Mouse (Mus musculus) yolk sac, embryonic 10.5 days (tissue): ENCODE data around the gene Rcn1.

Experiments
- DNase-seq: peaks from one replicate; pipeline ENCODE4 v3.0.0-alpha.2; 2017; ENCODE audit warnings: low spot score

The Rcn1 gene

GRCm38 (mm10) chr2:105399085-105399891, at the start of gene Rcn1:
TSS of gene Rcn1 (minus strand) at chr2:105399319.
- DNase-seq: peak; percentile 92

GRCm38 (mm10) chr2:105444072-105444471, 45.0 kb upstream of the Rcn1 start:
- DNase-seq: no peak

DNA sequence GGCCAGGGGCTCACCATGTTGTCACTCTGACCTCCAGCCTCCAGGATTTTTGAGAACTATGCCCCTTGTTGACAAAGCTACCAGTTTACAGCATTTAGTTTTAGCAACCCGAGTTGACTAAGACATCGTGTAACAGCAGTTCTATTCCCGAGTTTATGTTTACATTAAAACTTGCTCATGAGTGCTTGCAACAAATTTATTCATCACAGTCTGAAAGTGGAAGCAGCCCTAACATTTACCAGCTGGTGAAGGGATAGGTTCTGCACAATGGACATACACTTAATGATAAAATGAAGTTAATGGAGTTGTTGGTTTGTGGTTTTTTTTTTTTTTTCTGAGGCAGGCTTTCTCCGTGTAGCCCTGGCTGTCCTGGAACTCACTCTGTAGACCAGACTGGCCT, 39.9 kb upstream of the Rcn1 start:
- no peak for DNase-seq

DNA sequence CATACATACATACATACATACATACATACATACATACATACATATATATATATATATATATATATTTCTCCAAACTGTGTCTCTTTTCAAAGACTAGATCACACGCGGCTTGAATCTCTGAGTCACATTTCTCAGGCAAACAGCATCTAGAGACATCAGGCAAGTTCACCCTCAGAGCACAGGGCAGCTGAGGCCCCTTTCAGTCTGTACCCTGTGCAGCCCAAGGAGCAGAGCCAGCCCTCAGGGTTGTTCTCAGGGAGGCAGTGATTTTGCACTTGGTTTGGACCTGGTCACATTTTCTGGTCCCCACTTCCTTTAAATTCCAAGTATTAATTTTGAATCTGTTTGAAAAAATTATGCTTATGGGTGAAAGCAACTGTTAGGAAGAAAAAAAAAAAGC, 39.4 kb upstream of the Rcn1 start:
- no peak for DNase-seq

DNA sequence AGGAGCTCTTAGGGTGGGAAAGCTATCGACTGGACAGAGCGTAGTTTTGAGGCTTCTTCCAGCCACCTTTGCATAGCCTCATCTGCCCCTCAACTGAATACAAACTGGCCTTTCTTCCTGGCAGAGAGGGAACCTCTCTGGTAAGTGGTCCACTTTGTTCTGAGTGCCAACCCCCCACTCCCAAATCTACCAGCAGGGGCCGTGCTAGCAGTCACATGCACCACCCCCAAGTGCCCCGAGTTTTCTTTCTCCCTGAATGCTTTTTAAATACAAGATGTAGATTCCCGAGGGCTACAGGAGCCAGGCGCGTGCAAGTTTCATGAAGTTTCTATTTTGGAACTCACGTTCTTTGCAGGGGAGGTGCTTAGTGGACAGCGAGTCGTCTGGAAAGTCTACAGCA, 33.8 kb upstream of the Rcn1 start:
- no peak for DNase-seq

GRCm38 (mm10) chr2:105430373-105430772, 31.3 kb upstream of the Rcn1 start:
- DNase-seq: no peak

GRCm38 (mm10) chr2:105429899-105430298, 30.8 kb upstream of the Rcn1 start:
- no peak for DNase-seq

- DNase-seq: no peak
These were observed 29.3 kb upstream of the Rcn1 start for GRCm38 (mm10) chr2:105428467-105428866.

DNA sequence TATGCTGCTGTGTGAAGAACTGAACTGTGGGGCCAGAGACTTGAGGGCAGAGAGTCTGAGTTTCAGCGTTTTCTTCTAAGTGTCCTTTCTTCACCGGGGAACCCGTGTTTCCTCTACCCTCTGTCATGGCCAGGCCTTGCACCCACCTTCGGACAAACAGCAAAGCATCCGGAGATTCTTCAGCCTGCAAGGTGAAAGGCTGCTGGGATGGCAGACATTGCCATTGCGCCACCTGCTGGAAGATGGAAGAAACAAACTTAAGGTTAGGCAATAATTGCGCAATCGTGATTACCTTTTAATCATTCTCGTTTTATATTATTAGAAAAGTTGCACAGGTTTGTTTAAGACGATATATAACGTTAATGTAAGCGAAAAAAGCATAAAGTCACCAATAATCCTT, 28.9 kb upstream of the Rcn1 start:
- peak; percentile 44 for DNase-seq

DNA sequence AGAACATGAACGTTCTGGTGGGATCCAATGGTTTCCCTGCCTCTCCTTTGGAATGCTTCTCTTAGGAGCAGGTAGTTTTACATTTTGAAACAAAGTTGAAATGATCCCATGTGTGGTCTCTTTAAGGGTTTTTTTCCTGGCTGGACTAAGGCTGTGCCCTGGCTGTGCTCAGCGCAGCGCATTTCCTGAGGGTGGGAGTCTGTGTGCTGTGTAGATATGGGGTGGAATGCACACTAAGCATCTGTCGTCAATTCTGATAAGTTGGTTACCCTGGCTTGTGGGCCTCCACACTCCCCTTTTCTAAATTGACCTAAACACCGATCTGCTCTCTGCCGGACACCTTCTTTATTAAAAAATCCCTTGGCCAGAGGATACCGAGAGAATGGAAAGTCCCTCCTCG, 28.3 kb upstream of the Rcn1 start:
- no peak for DNase-seq

GRCm38 (mm10) chr2:105418629-105419227, 19.6 kb upstream of the Rcn1 start:
- no peak for DNase-seq

- no peak for DNase-seq
These were observed 18.5 kb upstream of the Rcn1 start for GRCm38 (mm10) chr2:105417663-105418062.

DNA sequence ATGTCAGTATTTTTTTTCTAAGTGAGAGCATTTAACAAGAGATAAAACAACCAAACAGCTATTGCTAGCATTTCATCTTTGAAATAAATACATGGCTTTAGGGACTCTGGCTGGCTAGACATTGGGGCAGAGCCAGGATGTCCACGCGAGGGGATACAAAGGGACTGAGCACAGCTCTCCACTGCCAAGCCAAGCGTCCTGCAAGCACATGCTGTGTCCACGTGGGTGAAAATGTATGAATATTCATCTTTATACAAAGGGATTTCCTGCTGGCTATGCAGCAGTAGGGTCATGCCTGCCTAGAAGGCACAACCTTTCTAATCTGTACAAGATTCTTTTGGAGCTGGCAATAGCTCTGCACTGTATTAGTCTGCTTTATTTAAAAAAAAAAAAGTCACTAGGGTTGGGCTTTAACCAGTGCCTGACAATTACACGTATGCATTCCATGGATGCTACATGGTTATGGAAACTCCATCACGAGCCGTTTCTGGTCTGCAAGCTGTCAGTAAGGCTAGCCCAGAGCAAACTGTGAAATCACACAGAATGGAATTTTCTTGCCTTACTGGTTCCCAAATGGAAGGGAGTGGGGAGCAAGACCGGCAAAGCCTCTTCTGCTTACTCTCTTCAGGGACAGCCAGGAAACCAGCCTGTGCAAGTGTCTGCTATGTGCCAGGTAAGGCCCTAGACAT, 17.7 kb upstream of the Rcn1 start:
- no peak for DNase-seq

DNA sequence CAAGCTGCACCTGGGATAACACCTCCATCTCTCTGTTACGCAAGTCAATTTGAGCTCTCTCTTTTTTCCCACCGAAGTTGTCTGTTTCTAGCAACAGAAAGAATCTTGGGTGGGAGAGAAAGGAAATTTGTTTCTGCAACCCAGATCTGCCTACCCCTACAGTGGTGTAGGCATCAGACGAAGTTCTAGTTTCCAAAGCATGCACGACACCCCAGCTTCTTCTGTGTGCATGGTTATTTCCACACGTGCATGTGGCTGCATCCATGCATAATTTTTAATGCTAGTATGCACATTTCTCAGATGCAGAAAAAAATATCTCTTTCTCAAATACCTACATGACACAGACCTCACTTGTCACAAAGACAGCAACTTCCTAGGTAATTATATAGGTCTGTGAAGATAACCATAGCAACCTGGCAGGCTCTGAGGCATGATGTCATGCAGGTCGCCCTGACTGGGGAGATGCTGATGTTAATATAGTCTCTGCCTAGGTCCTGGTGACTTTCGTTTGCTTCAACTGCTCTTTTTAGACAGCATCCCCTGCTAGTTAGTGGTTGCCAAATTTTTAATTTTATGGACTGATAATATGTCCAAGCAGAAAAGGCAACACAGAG, 17.0 kb upstream of the Rcn1 start:
- no peak for DNase-seq

- DNase-seq: no peak
These were observed 15.2 kb upstream of the Rcn1 start for GRCm38 (mm10) chr2:105414309-105414708.

GRCm38 (mm10) chr2:105409253-105409652, 10.1 kb upstream of the Rcn1 start:
- no peak for DNase-seq

DNA sequence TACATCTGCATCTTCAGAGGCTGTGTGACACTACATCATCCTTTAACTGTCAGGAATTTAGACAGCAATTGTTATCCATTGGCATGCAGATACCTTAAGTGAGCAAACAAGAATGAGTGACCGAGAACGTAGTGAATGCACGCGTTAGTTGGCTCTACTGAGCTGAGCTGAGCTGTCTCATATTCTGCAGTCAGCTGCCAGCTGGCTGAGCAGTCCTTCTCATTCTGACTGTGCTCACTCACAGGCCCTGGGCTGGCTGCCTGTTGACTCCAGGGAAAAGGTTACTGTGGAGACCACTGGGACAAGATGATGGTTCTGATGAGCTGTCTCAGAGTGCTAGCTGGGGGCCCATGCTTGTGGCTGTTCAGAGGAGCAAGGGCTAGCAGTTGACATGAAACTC, 9.4 kb upstream of the Rcn1 start:
- DNase-seq: no peak

GRCm38 (mm10) chr2:105402180-105402579, 3.1 kb upstream of the Rcn1 start:
- no peak for DNase-seq

GRCm38 (mm10) chr2:105400558-105400957, 1.4 kb upstream of the Rcn1 start:
- no peak for DNase-seq

DNA sequence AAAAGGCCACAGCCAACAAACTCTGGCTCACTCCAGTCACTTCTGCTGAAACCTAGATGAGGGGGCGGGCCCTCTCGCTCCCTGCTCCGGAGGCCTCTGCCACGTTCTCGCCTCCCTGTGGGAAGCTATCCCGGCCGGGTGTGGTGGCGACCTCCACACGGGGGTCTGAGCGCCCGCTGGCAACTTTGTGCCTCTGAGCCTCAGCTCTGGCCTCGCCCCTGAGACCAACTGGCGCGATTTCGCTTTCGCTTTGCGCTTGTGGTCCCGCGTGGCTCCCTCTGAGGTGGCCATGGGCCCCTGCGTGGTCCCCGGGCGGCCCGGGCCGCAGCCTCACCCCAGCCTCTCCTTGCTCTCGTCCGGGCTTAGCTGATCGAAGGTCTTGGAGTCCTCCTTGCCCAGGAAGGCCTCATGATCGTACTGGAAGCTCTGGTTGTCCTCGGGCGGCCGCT, 459 bp downstream of the Rcn1 start:
- peak; percentile 50 for DNase-seq

DNA sequence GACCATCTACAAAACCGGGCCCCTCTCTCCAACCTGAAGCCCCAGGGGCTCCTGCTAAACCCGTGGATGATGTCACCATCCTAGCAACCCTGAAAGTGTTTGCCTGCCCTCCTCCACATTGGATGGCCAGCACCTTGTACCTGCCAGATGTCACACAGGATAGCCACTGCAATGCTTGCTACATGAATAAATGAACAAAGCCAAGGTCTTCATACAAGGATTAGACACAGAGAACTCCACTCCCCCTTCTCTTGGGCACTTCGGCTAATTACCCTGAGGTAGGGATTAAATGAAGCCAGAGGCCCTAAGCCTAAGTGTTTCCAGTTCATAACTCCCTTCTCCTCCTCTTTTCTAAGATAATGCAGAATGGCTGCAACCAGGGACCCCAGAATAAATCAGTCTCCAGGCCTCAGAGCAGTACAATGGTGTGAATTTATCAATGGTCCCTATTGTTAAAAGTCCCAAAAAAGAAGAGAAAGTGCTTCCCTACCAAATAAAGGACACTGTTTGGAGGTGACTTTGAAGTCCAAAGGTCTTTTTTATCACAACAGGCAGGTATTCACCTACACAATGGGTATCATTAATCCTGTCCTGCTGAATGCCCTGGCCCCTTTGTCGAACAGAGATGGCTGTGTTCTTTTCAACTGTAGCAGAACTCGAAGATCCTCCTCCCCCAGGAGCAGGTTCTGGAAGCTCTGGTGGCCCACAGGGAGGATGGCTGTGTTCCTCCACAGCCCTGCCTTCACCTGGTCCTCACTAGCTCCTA, 1.5 kb downstream of the Rcn1 start:
- DNase-seq: no peak

- DNase-seq: no peak
These were observed 3.1 kb downstream of the Rcn1 start for GRCm38 (mm10) chr2:105396066-105396465.
